Mouse (Mus musculus) mammary gland, adult 2 months (tissue): ENCODE results near the gene Gpr34. TPM values are rescaled to one million over a fixed set of nuclear protein-coding genes. Genes with fewer than 3 reads are reported as not detected.

Experiments
- polyA plus RNA-seq: library from polyadenylated mRNA; depleted of rRNA; stranded (reverse); fragments of >200 nt; gene quantifications from 2 replicates; pipeline ENCODE4 v1.2.3, GENCODE M21; 2012; ENCODE audit warnings: low replicate concordance; rRNA removed

Gene Gpr34
- 0.47 and 2.2 TPM in 2 replicates for polyA plus RNA-seq

GRCm38 (mm10) chrX:13631599-13632283 is at the start of gene Gpr34:
Gene Gpr34 (plus strand): TSS chrX:13632089.

GRCm38 (mm10) chrX:13661063-13661462 is 29.2 kb downstream of the Gpr34 start, which contains the start of gene Gpr82:
Gene Gpr82 (plus strand): TSS chrX:13661363.

Other genes with a start within 250 kb of the Gpr34 start
- gene Nyx, start 166.0 kb upstream of the Gpr34 start, polyA plus RNA-seq = 0.16 and 0.36 TPM in 2 replicates
- 0.07 TPM in 1 of 2 replicates, not detected in the other for gene Gpr82, start 29.3 kb downstream of the Gpr34 start, polyA plus RNA-seq
- 3.2 and 5.9 TPM in 2 replicates for gene Cask, start 219.3 kb downstream of the Gpr34 start, polyA plus RNA-seq